Mouse (Mus musculus) telencephalon, adult 2 months (tissue): ENCODE measurements at regions not wholly inside any gene's neighbourhood (a gene's known extent, or its start where the extent isn't known, plus 50 kb on each side); places are given as distances from the start of the nearest gene placed in this dataset.

Experiments
- DNase-seq: peaks from one replicate; pipeline ENCODE4 v3.0.0-alpha.2; 2011; ENCODE audit warnings: low read depth, low spot score

DNA sequence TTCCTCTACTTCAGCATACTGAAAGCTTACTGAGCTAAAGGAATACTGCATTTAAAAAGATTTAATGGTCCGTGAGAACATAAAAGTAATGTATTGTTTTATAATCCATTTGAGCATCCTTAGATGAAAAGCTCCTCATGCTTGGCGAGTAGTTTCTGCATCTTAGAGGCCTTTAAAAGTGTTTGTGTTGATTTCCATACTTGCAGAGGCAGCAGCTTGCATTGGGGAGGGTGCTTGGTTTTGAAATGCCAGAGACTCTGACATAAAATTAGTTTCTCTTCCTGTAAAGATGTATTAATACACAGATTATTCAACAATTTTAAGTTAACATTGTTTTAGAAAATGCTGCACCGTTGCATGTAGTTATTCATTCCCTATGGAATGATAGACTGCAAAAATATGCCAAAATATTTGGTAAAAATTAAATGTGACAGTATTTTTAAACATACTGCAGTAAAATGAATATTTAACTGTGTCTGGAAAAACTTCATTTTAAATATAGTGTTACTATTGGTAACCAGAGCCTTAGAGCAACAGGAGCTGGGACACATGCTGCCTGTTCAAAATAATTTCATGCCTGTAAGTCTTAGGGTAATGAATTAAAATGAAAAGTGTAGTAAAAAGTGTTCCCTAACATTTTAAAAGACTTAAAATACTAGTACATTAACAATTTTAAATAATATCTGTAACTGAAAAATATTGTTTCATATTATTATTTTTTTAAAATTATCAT, 234.7 kb upstream of the Gm10800 start:
- peak; percentile 19 for DNase-seq
